Mouse (Mus musculus): Measurements from ENCODE around the gene Hist1h1e. TPM values are rescaled to one million over a fixed set of nuclear protein-coding genes. Genes with fewer than 3 reads are reported as not detected.
A peak's percentile ranks its signal among the peaks of the same experiment; 100 is the strongest.

Gene Hist1h1e
- total RNA-seq, 2 experiments from 2014 or later = 53.2 to 57.3 TPM

DNA sequence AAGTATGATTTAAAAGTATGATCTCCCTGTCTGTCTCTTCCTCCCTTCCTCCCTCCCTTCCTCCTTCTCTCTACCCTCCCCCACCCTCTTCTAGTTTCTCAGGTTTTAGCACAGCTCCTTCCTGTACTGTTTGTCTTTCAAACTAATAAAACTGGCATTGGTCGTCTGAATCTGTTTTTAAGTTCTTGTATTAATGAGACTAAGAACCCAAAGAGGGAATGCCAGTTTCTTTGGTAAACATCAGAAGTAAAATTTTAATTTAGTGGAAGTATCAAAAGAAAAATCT is 35.5 kb downstream of the Hist1h1e start:
- Histone ChIP-seq H3K27ac (no peak overlapping the region), H3K4me3 (no peak overlapping the region)
- intact Hi-C loops (cut with DNase I) = loop anchor here (2.0 to 10.0 kb wide), 3 partner anchors 34 to 1802 kb away; partner anchors contain the start of genes Hist1h1b, Hist1h2an, Hist1h2bc and Hist1h2be
- no peak for TF ChIP-seq CTCF (IDR thresholded peaks at IDR 0.05)
- no peak for DNase-seq (ENCODE audit: extremely low spot score in 1 of 2, low spot score in 2 of 2)

DNA sequence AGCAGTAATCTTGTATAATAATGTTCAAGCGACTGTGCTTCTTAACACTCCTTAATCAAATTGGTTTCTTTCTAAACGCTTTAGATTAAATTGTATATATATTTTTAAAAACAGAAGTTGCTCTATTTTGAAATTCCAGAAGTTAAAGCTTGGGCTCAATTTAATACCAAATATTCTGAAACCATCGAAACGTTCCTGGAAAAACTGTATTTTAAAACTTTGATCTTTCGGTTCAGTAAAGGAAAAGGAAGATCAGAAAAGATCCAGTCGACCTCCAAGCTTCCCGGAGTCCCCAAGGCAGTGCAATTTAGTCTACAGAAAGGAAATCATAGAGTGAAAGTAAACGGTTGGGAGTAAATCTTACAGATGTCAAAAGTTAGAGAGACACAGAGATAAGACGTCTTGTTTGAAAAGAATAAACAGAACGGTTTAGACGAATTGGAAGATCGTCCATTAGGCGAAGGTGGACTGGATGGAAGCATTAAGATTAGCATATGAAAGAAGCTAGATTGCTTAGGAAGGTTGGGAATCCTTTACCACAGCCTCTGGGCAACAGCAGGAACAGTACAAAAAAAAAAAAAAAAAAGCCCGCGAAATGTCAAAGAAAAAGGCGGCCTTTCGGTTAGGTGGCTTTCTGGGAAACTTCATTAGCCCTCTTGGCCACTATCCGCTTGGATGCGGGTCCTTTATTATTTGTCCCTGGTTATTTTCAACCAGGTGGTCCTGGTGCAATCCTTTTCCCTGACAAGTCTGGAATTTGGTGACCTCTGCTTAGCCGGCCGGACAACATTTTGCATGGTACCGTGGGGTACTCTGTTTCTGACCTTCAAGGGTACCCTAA is 36.0 kb downstream of the Hist1h1e start:
- Histone ChIP-seq H3K27ac (peak overlapping the region; percentile 33; the same call in 1 of the 2 replicates), H3K4me3 (peak overlapping the region; percentile 67)
- no peak for DNase-seq (ENCODE audit: extremely low spot score in 1 of 2, low spot score in 2 of 2)
- intact Hi-C loops (cut with DNase I) = loop anchor here (2.0 to 10.0 kb wide), 3 partner anchors 34 to 1802 kb away; partner anchors contain the start of genes Hist1h1b, Hist1h2an, Hist1h2bc and Hist1h2be
- TF ChIP-seq CTCF (IDR thresholded peaks at IDR 0.05) = no peak

- peak; percentile 57 to 78 for DNase-seq (ENCODE audit: extremely low spot score in 1 of 2, low spot score in 2 of 2)
- H3K4me3 ChIP-seq = peak overlapping the region; percentile 67
- H3K27ac ChIP-seq = peak overlapping the region; percentile 82
- intact Hi-C loops (cut with DNase I) = loop anchor here (2.0 to 10.0 kb wide), 3 partner anchors 35 to 1801 kb away; partner anchors contain the start of genes Hist1h1b, Hist1h2an, Hist1h2bc and Hist1h2be
Observed at GRCm38 (mm10) chr13:23585442-23586098, 36.8 kb downstream of the Hist1h1e start.

GRCm38 (mm10) chr13:23585029-23585441 is 37.3 kb downstream of the Hist1h1e start:
- Histone ChIP-seq H3K27ac (peak overlapping the region; percentile 82), H3K4me3 (peak overlapping the region; percentile 67)
- peak; percentile 65 to 66 for DNase-seq (ENCODE audit: extremely low spot score in 1 of 2, low spot score in 2 of 2)
- intact Hi-C loops (cut with DNase I) = loop anchor here (10.0 kb wide), 1 partner anchor 1800 kb away; the partner anchor contains the start of genes Hist1h1b, Hist1h2an, Hist1h2bp and Hist1h3i
- no peak for TF ChIP-seq CTCF (IDR thresholded peaks at IDR 0.05)

DNA sequence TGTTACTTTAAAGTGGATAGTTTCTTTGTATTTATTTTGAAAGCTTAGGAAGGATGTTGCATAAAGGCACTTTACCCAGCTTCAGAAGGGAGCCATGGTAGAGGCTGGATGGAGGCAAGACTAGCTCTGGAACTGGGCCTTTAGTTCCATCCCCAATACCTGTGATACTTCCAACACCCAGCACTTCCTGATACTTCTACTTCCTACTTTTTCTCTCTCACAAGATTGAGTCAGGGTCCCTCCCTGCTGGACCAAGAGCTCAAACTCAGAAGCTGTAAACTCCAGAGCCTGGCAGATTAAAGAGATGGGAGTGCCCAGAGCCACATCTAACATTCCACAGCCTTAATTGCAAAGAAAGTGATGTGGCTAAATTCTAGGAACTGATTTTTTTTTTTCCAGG is 38.0 kb downstream of the Hist1h1e start:
- H3K27ac ChIP-seq = peak overlapping the region; percentile 82
- DNase-seq (ENCODE audit: extremely low spot score in 1 of 2, low spot score in 2 of 2) = no peak
- TF ChIP-seq CTCF (IDR thresholded peaks at IDR 0.05) = no peak
- peak overlapping the region; percentile 67 for H3K4me3 ChIP-seq
- intact Hi-C loops (cut with DNase I) = loop anchor here (5.0 to 10.0 kb wide), 4 partner anchors 113 to 1867 kb away; partner anchors contain the start of genes Hist1h1a, Hist1h1b, Hist1h1t and Hist1h2ai

- DNase-seq (ENCODE audit: extremely low spot score in 1 of 2, low spot score in 2 of 2) = no peak
- intact Hi-C loops (cut with DNase I) = loop anchor here (2.0 to 10.0 kb wide), 5 partner anchors 114 to 1866 kb away; partner anchors contain the start of genes Hist1h1a, Hist1h1b, Hist1h1t and Hist1h2ai
- no peak overlapping the region for H3K4me3 ChIP-seq
- TF ChIP-seq CTCF (IDR thresholded peaks at IDR 0.05) = no peak
- H3K27ac ChIP-seq = peak overlapping the region; percentile 24; the same call in 1 of the 2 replicates
Observed at GRCm38 (mm10) chr13:23583387-23584068, 38.8 kb downstream of the Hist1h1e start.

DNA sequence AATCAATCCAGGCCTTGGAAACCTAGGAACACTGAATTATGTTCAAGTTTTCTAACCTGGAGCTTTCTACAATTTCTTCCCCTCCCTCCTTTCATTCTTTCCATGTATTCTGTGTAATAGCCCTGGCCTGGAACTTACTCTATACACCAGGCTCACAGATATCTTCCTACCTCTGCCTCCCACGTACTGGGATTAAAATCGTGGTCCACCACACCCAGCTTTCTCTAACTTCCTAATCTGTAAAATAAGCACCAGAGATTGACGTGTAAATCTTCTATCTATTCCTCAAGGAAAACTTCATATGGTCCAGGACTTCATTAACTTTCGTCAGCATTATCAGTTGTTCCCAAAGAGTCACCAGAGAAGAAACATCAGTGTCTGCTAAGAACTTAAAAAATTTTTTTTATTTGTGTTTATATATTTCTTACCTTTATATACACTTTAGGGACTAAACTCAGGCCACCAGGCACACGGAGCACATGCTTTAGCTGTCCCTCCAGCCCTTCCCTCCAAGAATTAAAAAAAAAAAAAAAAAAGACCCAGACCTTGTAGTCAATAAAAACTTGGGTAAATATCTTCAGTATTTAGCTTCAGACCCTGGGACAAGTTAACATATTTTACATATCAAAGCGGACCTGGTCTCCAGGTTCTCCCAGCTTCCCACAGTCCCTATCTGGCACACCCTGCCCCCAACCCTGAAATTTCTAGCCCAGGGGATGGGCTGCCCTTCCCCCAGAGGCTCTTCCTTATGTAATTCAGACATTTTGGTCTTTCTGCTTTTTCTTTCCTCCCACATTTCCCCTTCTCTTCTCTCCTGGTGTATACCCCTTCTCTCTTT is 39.9 kb downstream of the Hist1h1e start:
- DNase-seq (ENCODE audit: extremely low spot score in 1 of 2, low spot score in 2 of 2) = no peak
- TF ChIP-seq CTCF (IDR thresholded peaks at IDR 0.05) = no peak
- intact Hi-C loops (cut with DNase I) = loop anchor here (2.0 to 10.0 kb wide), 5 partner anchors 115 to 1865 kb away; partner anchors contain the start of genes Hist1h1a, Hist1h1b, Hist1h1t and Hist1h2ai
- H3K4me3 ChIP-seq = peak overlapping the region; percentile 76
- peak overlapping the region; percentile 80 for H3K27ac ChIP-seq

GRCm38 (mm10) chr13:23581408-23582218 is 40.7 kb downstream of the Hist1h1e start, which contains the start of gene Hist1h4d:
Hist1h4d (plus strand) TSS chr13:23581598.
- Histone ChIP-seq H3K4me3 (peak within 1 kb of the TSS; percentile 76), H3K27ac (peak within 1 kb of the TSS; percentile 80)
- DNase-seq (ENCODE audit: extremely low spot score in 1 of 2, low spot score in 2 of 2) = peak; percentile 96 to 97
- intact Hi-C loops (cut with DNase I) = loop anchor here (2.0 to 10.0 kb wide), 5 partner anchors 116 to 1864 kb away; partner anchors contain the start of genes Hist1h1a, Hist1h1b, Hist1h1t and Hist1h2ai
- TF ChIP-seq CTCF (IDR thresholded peaks at IDR 0.05) = no peak

DNA sequence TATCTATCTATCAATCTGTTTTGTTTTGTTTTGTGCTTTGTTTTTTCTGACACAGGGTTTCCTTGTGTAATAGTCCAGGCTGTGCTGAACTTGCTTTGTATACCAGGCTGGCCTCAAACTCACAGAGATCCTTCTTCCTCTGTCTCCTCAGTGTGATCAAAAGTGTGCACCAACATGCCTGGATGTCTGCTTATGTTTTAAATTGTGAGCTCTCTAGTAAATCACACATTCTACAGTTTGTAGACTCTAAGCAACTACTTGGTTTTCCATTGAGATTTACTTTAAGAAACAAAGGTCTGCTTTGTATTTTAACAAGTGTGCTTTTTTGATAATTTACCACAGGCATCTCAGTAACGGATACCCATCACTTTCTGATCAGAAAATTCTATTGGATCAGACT is 44.5 kb downstream of the Hist1h1e start:
- Histone ChIP-seq H3K27ac (no peak overlapping the region), H3K4me3 (no peak overlapping the region)
- intact Hi-C loops (cut with DNase I) = no loop called here
- TF ChIP-seq CTCF (IDR thresholded peaks at IDR 0.05) = no peak
- DNase-seq (ENCODE audit: extremely low spot score in 1 of 2, low spot score in 2 of 2) = no peak

Measured in left cerebral cortex, adult 2 months (tissue).